Mouse (Mus musculus) adrenal gland, postnatal 25 days (tissue): ENCODE data around the gene AI413582. TPM values are rescaled to one million over a fixed set of nuclear protein-coding genes. Genes with fewer than 3 reads are reported as not detected.

ENCODE experiments used
- DNase-seq: peaks from one replicate; pipeline ENCODE4 v3.0.0; 2021; ENCODE audit warnings: mixed read lengths
- total RNA-seq: library from RNA; stranded (reverse); gene quantifications from 2 replicates; pipeline ENCODE4 v1.2.3, GENCODE M21; 2021

AI413582 gene
- total RNA-seq, 1 experiment from 2014 or later: 27.6 TPM

- no peak for DNase-seq
Measured at GRCm38 (mm10) chr17:27518700-27519595, 46.6 kb downstream of the AI413582 start.

- DNase-seq: no peak
Measured at GRCm38 (mm10) chr17:27518296-27518695, 47.3 kb downstream of the AI413582 start.

- DNase-seq: no peak
Measured at GRCm38 (mm10) chr17:27513916-27514762, 51.4 kb downstream of the AI413582 start.

Other genes with a start within 250 kb of the AI413582 start
- gene Grm4, start 44.4 kb downstream of the AI413582 start, total RNA-seq: 3.1 and 4.8 TPM in 2 replicates
- 14.3 and 15.5 TPM in 2 replicates for gene Hmga1, start 9.3 kb downstream of the AI413582 start, total RNA-seq
- 194 and 219 TPM in 2 replicates for gene Nudt3, start 57.7 kb upstream of the AI413582 start, total RNA-seq
- gene RPS10-NUDT3, start 69.5 kb upstream of the AI413582 start, total RNA-seq: not detected in 2 replicates
- gene Rps10, start 70.9 kb upstream of the AI413582 start, total RNA-seq: 894 and 1,002 TPM in 2 replicates
- gene Pacsin1, start 89.8 kb upstream of the AI413582 start, total RNA-seq: 3.9 TPM in 2 replicates
- not detected in 2 replicates for gene Spdef, start 163.2 kb upstream of the AI413582 start, total RNA-seq